Mouse (Mus musculus) midbrain, embryonic 12.5 days (tissue): ENCODE data around the gene Nkx3-2. TPM values are rescaled to one million over a fixed set of nuclear protein-coding genes. Genes with fewer than 3 reads are reported as not detected.

Experiments
- ATAC-seq: fragments of 200-750 bp; cut with Nextera tagmentation; 2 replicates; pipeline ENCODE4 v1.8.0; 2017; ENCODE audit warnings: low read depth, moderate TSS enrichment, moderate library complexity; ENCODE audit not compliant: low FRiP score
- H3K27ac ChIP-seq: fragments of 300-500 bp; sonication (generic); replicated peaks from 2 replicates; pipeline ENCODE4 v1.5.1; 2016; ENCODE audit warnings: mild to moderate bottlenecking
- H3K27me3 ChIP-seq: fragments of 300-500 bp; sonication (generic); 2 replicates; pipeline ENCODE4 v1.6.1; 2016; ENCODE audit warnings: mild to moderate bottlenecking
- H3K36me3 ChIP-seq: fragments of 300-500 bp; sonication (generic); 2 replicates; pipeline ENCODE4 v1.6.1; 2016
- H3K4me1 ChIP-seq: fragments of 300-500 bp; sonication (generic); 2 replicates; pipeline ENCODE4 v1.6.1; 2016
- H3K4me2 ChIP-seq: fragments of 300-500 bp; sonication (generic); replicated peaks from 2 replicates; pipeline ENCODE4 v1.6.1; 2016; ENCODE audit warnings: mild to moderate bottlenecking, moderate library complexity
- H3K4me3 ChIP-seq: fragments of 300-500 bp; sonication (generic); 2 replicates; pipeline ENCODE4 v1.5.1; 2016; ENCODE audit warnings: mild to moderate bottlenecking
- H3K9ac ChIP-seq: fragments of 300-500 bp; sonication (generic); replicated peaks from 2 replicates; pipeline ENCODE4 v1.6.1; 2016; ENCODE audit warnings: mild to moderate bottlenecking, moderate library complexity
- H3K9me3 ChIP-seq: fragments of 300-500 bp; sonication (generic); 2 replicates; pipeline ENCODE4 v1.6.1; 2016; ENCODE audit warnings: mild to moderate bottlenecking
- WGBS: fragments of 180-500 bp; shearing (Covaris S2); methylation state at CpG from one replicate; pipeline ENCODE4 v1.1.7; 2016; 5-methylcytosine and 5-hydroxymethylcytosine counted together
- polyA plus RNA-seq: library from polyadenylated mRNA; unstranded; fragments of >200 nt; fragmentation: Nextera tagmentation; extraction: Ambion mirVana; gene quantifications from 2 replicates; pipeline ENCODE4 v1.2.1, GENCODE M21; 2016

The Nkx3-2 gene
- polyA plus RNA-seq, 1 experiment from 2014 or later: 0.31 TPM

GRCm38 (mm10) chr5:41738817-41739216 lies 25.5 kb downstream of the Nkx3-2 start:
- H3K36me3 ChIP-seq: no peaks in the 10 kb centered on the region
- ATAC-seq: no peak
- 69% methylated on average over 6 of the region's 6 CpGs for WGBS

DNA sequence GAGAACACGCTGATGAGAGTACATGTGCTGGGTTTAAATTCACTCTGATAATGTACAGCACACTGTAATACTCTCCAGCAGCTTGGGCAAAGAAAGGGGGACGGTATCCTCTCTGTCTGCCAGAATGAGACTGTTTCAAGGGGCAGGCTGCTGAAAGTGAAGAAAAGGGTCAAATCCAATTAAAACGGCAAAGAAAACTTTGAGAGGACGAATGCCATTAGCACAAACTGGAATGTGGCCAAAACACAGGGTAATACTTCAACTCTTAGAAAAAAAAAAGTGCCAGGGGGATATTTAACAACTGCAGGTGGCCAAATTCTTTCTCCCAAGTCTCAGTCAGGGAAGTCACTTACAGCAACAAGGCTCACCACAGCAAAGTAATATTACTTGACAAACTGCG lies 27.3 kb downstream of the Nkx3-2 start:
- Histone ChIP-seq H3K4me1 (no peaks in the 10 kb centered on the region), H3K4me2 (no peak overlapping the region), H3K9ac (no peak overlapping the region), H3K27ac (no peak overlapping the region), H3K36me3 (no peaks in the 10 kb centered on the region), H3K4me3 (no peak overlapping the region), H3K27me3 (no peaks in the 10 kb centered on the region; the same call in 1 of the 2 replicates), H3K9me3 (no peaks in the 10 kb centered on the region)
- ATAC-seq: no peak
- WGBS: 55% methylated on average over 5 of the region's 5 CpGs

More at GRCm38 (mm10) chr5:41738817-41739216, 25.5 kb downstream of the Nkx3-2 start:
- no peaks in the 10 kb centered on the region for H3K4me1 ChIP-seq
- H3K27ac ChIP-seq: no peak overlapping the region
- H3K4me2 ChIP-seq: no peak overlapping the region
- no peaks in the 10 kb centered on the region for H3K9me3 ChIP-seq
- peaks cover 1% of the 10 kb centered on the region for H3K27me3 ChIP-seq
- no peak overlapping the region for H3K9ac ChIP-seq
- no peak overlapping the region for H3K4me3 ChIP-seq

DNA sequence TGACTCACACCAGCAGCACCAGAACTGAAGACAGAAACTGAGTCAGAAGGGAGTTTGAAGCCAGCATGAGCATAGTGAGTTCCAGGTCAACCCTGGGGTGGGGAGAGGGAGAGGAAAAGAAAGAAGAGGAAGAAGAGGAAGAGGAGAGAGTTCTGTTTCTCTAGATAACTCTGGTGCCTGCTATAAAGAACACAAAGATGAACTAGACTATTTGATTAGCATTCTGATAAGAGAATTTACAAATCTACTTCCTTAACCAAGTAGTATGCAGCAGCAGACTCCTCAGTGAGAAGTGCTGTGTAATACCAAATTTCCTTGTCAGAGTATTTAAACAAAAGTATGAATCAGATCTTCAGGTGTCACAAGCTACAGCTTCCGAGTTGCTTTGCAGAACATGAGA lies 37.3 kb downstream of the Nkx3-2 start:
- 92% methylated on average over 1 of the region's 1 CpGs for WGBS
- no peak for ATAC-seq
- Histone ChIP-seq H3K27me3 (no peaks in the 10 kb centered on the region), H3K9me3 (no peaks in the 10 kb centered on the region), H3K9ac (no peak overlapping the region), H3K27ac (no peak overlapping the region), H3K4me2 (no peak overlapping the region), H3K4me1 (no peaks in the 10 kb centered on the region), H3K4me3 (no peak overlapping the region), H3K36me3 (no peaks in the 10 kb centered on the region)

- ATAC-seq: no peak
Measured at GRCm38 (mm10) chr5:41725573-41725972, 38.7 kb downstream of the Nkx3-2 start.

More at GRCm38 (mm10) chr5:41725573-41725972, 38.7 kb downstream of the Nkx3-2 start:
- no peak overlapping the region for H3K27ac ChIP-seq
- H3K4me3 ChIP-seq: no peak overlapping the region
- H3K4me1 ChIP-seq: no peaks in the 10 kb centered on the region
- no peaks in the 10 kb centered on the region for H3K36me3 ChIP-seq
- H3K9ac ChIP-seq: no peak overlapping the region
- WGBS: 62% methylated on average over 6 of the region's 6 CpGs
- no peaks in the 10 kb centered on the region for H3K9me3 ChIP-seq
- no peak overlapping the region for H3K4me2 ChIP-seq
- H3K27me3 ChIP-seq: no peaks in the 10 kb centered on the region

Other genes starting within 250 kb of the Nkx3-2 start
- gene Rab28, start 56.3 kb downstream of the Nkx3-2 start, polyA plus RNA-seq: 88.9 and 94.4 TPM in 2 replicates
- gene Bod1l, start 79.8 kb upstream of the Nkx3-2 start, polyA plus RNA-seq: 28.7 and 32.2 TPM in 2 replicates